In the genomic region with DNA sequence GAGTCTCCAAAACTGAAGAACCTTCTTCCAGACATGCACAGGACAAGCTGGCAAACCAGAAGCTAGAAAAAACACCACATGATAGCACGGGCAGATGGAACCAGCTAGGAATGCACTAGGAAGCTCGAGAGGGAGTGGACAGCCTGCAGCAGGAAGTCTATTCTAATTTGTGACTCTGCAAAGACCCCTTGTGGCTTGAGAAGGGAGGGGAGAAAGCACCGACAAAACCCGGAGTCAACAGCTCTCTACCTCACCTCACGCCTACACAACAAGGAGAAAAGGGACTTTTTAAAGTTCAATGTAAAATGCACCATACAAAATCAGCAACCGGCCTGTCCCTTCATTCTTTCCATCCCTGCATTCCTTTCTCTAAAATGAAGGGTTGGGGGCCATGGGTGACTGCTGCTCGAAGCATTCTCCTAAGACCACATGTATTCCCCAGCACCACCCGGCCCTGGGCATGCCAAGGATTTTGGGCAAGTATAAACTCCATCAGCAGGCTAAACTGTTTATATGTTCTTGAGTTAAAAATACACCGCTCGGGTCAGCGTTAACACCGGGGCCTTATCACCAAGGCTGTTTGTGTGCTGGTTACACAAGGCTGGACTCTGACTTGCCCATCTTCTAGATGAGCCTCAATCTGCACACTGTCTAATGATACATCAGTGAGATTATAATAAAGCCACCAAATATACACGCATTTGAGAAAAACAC, we compare ENCODE assay signal across 9 mouse cellular contexts. TPM values are rescaled to one million over a fixed set of nuclear protein-coding genes. Genes with fewer than 3 reads are reported as not detected.
DNase-seq lines count a peak whose midpoint lies in the region; ATAC-seq and TF ChIP-seq lines count a peak whose summit lies in the region.
"Had no signal": no experiment of that assay in that cellular context is flagged by ENCODE, and none has a peak within 500 bp of the region (broad histone marks: within the 10 kb centered on the region; RNA-seq: fewer than 3 reads in every experiment).

No protein-coding gene starts in this region.

- no peak overlapping the region for H3K9ac ChIP-seq in liver, embryonic 12.5 days
- H3K9ac ChIP-seq in heart, postnatal 0 days (replicated peaks; ENCODE audit: low read depth, low read length), result 0 out of 2 replicates have a peak overlapping the region, but pooled peaks have one; percentile 13

- H3K27ac ChIP-seq in liver, embryonic 12.5 days, result no peak overlapping the region
- peak overlapping the region; percentile 72 for H3K27ac ChIP-seq in heart, postnatal 0 days (ENCODE audit: low read depth)

- TF ChIP-seq CTCF in heart, postnatal 0 days (IDR thresholded peaks at IDR 0.05; ENCODE audit: low read depth), result 0 out of 2 replicates have a peak, but pooled peaks have one; percentile 8

- H3K4me1 ChIP-seq in liver, embryonic 12.5 days, result peaks cover 67% of the 10 kb centered on the region
- H3K4me1 ChIP-seq in heart, postnatal 0 days (ENCODE audit: control insufficient read depth, insufficient read depth), result peaks cover 63% of the 10 kb centered on the region

- no peak for DNase-seq in liver
- peak; percentile 65 for DNase-seq in cerebellum, adult 11-12 months
- peak; percentile 64 for DNase-seq in heart, postnatal 0 days (ENCODE audit: low spot score)
- DNase-seq in skeletal muscle tissue, adult 2 months (ENCODE audit: low read depth, low spot score), result peak; percentile 50
- DNase-seq in lung, postnatal 4 days, result no peak
- DNase-seq: lung, postnatal 36 days had no signal

- no peak overlapping the region for H3K4me3 ChIP-seq in liver, embryonic 12.5 days
- H3K4me3 ChIP-seq in heart, postnatal 0 days (ENCODE audit: low read depth, low read length), result no peak overlapping the region

- TF ChIP-seq EP300 in heart, postnatal 0 days (IDR thresholded peaks at IDR 0.05; ENCODE audit: low read depth), result no peak

- ATAC-seq in liver, embryonic 12.5 days, result peak; percentile 4; the same call in 1 of the 2 replicates
- ATAC-seq in heart, postnatal 0 days (ENCODE audit: insufficient read depth, low read depth), result peak; percentile 54; the same call in 1 of the 2 replicates
- no peak for ATAC-seq in megakaryocyte progenitor cell, adult 5-6 weeks (replicated peaks; ENCODE audit: poor library complexity)
- ATAC-seq in monocyte, adult 5-6 weeks (replicated peaks; ENCODE audit: insufficient number of reproducible peaks, low FRiP score, low TSS enrichment, poor library complexity, severe bottlenecking), result no peak

- no peaks in the 10 kb centered on the region for H3K9me3 ChIP-seq in liver, embryonic 12.5 days (replicated peaks)
- no peaks in the 10 kb centered on the region for H3K9me3 ChIP-seq in heart, postnatal 0 days (replicated peaks; ENCODE audit: control insufficient read depth, low read length)

- H3K4me2 ChIP-seq in liver, embryonic 12.5 days, result peak overlapping the region; percentile 31
- H3K4me2 ChIP-seq in heart, postnatal 0 days (ENCODE audit: low read depth, low read length), result peak overlapping the region; percentile 45

- peaks cover 25% of the 10 kb centered on the region for H3K27me3 ChIP-seq in liver, embryonic 12.5 days (replicated peaks)
- no peaks in the 10 kb centered on the region for H3K27me3 ChIP-seq in heart, postnatal 0 days (ENCODE audit: control insufficient read depth, insufficient read depth, low read length)

- H3K36me3 ChIP-seq in liver, embryonic 12.5 days, result no peaks in the 10 kb centered on the region
- H3K36me3 ChIP-seq in heart, postnatal 0 days (replicated peaks; ENCODE audit: control insufficient read depth, insufficient read depth, low read length), result no peaks in the 10 kb centered on the region

- WGBS in liver, embryonic 12.5 days (ENCODE audit: insufficient replicate concordance), result 43% methylated on average over 13 of the region's 13 CpGs
- 15% methylated on average over 13 of the region's 13 CpGs for WGBS in heart, postnatal 0 days

RNA-seq across cellular contexts. Expression of a gene that starts 15.0 kb away (rescaled TPM):
- 2.4 and 2.8 TPM in 2 replicates for polyA plus RNA-seq in liver, embryonic 12.5 days (2016; fragmentation: Nextera tagmentation; extraction: Ambion mirVana)
- total RNA-seq in heart, postnatal 0 days (2014; rRNA removed; ENCODE audit: low replicate concordance), result 50.2 and 54.3 TPM in 2 replicates
- polyA plus RNA-seq in heart, postnatal 0 days (2015; fragmentation: Nextera tagmentation; extraction: Ambion mirVana), result 7.1 and 7.3 TPM in 2 replicates
- 0.24 and 0.44 TPM in 2 replicates for total RNA-seq in megakaryocyte progenitor cell, adult 5-6 weeks (2015)
- total RNA-seq in megakaryocyte progenitor cell, adult 5-6 weeks (2017), result 0.74 and 0.79 TPM in 2 replicates
- 1.5 to 4.0 TPM (median 2.8 TPM) in 3 replicates for total RNA-seq in monocyte, adult 5-6 weeks (2017)

Comparison
In these comparisons a context has a peak if more than half of its experiments do, and no peak if none do; other contexts are left out.
1. ATAC-seq: peak in liver, embryonic 12.5 days (single experiment) and heart, postnatal 0 days (single experiment); none in megakaryocyte progenitor cell, adult 5-6 weeks (single experiment) and monocyte, adult 5-6 weeks (single experiment).
2. DNase-seq: peak in cerebellum, adult 11-12 months (single experiment), heart, postnatal 0 days (single experiment) and skeletal muscle tissue, adult 2 months (single experiment); none in liver (single experiment) and lung, postnatal 4 days (0 of 2).
3. RNA of a gene that starts 15.0 kb away (total RNA-seq): 50.2 to 54.3 TPM in heart, postnatal 0 days; 1.5 to 4.0 TPM in monocyte, adult 5-6 weeks and 0.24 to 0.79 TPM in megakaryocyte progenitor cell, adult 5-6 weeks; every median in the first group is over 10 times any median in the second.